Mouse (Mus musculus) neural tube, embryonic 13.5 days (tissue): ENCODE results near the gene Pdia6. TPM values are rescaled to one million over a fixed set of nuclear protein-coding genes. Genes with fewer than 3 reads are reported as not detected.

ENCODE experiments used
- ATAC-seq: fragments of 200-750 bp; cut with Nextera tagmentation; 2 replicates; pipeline ENCODE4 v1.8.0; 2017; ENCODE audit warnings: low read depth, mild to moderate bottlenecking, moderate TSS enrichment, moderate library complexity
- H3K27ac ChIP-seq: fragments of 300-500 bp; sonication (generic); replicated peaks from 2 replicates; pipeline ENCODE4 v1.5.1; 2015; ENCODE audit warnings: moderate library complexity, mild to moderate bottlenecking, inconsistent platforms
- H3K27me3 ChIP-seq: fragments of 300-500 bp; sonication (generic); 2 replicates; pipeline ENCODE4 v1.6.1; 2015; ENCODE audit warnings: mild to moderate bottlenecking, inconsistent platforms
- H3K36me3 ChIP-seq: fragments of 300-500 bp; sonication (generic); 2 replicates; pipeline ENCODE4 v1.6.1; 2015; ENCODE audit warnings: mild to moderate bottlenecking, inconsistent platforms
- H3K4me1 ChIP-seq: fragments of 300-500 bp; sonication (generic); replicated peaks from 2 replicates; pipeline ENCODE4 v1.6.1; 2015; ENCODE audit warnings: inconsistent platforms
- H3K4me2 ChIP-seq: fragments of 300-500 bp; sonication (generic); 2 replicates; pipeline ENCODE4 v1.6.1; 2015; ENCODE audit warnings: inconsistent platforms, mild to moderate bottlenecking, moderate library complexity
- H3K4me3 ChIP-seq: fragments of 300-500 bp; sonication (generic); 2 replicates; pipeline ENCODE4 v1.5.1; 2015; ENCODE audit warnings: mild to moderate bottlenecking, inconsistent platforms
- H3K9ac ChIP-seq: fragments of 300-500 bp; sonication (generic); 2 replicates; pipeline ENCODE4 v1.6.1; 2015; ENCODE audit warnings: moderate library complexity, mild to moderate bottlenecking, inconsistent platforms
- H3K9me3 ChIP-seq: fragments of 300-500 bp; sonication (generic); 2 replicates; pipeline ENCODE4 v1.6.1; 2016; ENCODE audit warnings: inconsistent platforms
- WGBS: fragments of 180-500 bp; shearing (Covaris S2); methylation state at CpG from one replicate; pipeline ENCODE4 v1.1.7; 2015; 5-methylcytosine and 5-hydroxymethylcytosine counted together
- polyA plus RNA-seq: library from polyadenylated mRNA; unstranded; fragments of >200 nt; fragmentation: Nextera tagmentation; extraction: Ambion mirVana; gene quantifications from 2 replicates; pipeline ENCODE4 v1.2.1, GENCODE M21; 2015

The Pdia6 gene
- polyA plus RNA-seq, 1 experiment from 2014 or later, result 328 TPM

DNA sequence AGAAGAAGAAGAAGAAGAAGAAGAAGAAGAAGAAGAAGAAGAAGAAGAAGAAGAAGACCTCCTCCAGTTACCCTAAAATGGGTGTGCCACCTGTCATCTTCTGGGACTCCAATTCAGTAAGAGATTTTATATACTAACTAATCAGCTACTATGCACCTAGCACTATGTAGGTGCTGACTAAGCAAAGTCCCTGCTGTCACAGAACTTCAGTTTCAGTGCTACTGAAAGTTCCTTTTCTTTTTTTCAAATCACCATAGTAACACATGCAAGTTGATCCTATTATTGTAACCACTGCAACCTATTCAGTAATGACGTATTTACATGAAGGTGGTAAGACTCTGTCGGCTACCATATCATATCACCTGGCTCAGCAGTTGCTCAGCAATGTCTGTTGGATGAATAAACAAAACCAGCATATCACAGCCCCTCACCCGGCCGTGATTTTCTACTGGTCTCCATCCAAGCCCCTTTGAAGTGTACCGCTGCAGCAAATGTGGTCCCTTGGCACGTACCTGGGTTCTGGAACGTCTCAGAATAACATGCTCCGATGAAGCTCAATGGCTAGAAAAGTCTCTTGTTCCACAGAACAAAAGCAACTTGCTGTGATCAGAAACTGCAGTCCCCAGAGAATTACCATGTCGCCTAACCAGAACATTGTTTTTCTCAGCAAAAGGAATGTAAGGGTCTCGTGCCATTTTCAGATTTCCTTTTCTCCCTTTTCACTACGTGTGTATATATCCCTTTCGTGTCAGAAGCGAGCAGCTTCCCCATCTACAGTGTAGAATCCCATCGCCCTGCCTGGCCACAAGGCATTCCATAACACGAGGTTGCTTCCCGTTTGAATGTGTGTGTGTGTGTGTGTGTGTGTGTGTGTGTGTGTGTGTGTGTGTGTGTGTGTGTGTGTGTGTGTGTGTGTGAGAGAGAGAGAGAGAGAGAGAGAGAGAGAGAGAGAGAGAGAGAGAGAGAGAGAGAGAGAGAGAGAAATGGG lies 44.8 kb downstream of the Pdia6 start:
- H3K9ac ChIP-seq, result no peak overlapping the region
- H3K4me3 ChIP-seq, result no peak overlapping the region
- WGBS, result 67% methylated on average over 16 of the region's 16 CpGs
- no peak overlapping the region for H3K4me2 ChIP-seq
- no peaks in the 10 kb centered on the region for H3K27me3 ChIP-seq
- H3K9me3 ChIP-seq, result no peaks in the 10 kb centered on the region
- H3K4me1 ChIP-seq, result no peaks in the 10 kb centered on the region
- no peak for ATAC-seq
- no peak overlapping the region for H3K27ac ChIP-seq
- no peaks in the 10 kb centered on the region for H3K36me3 ChIP-seq

DNA sequence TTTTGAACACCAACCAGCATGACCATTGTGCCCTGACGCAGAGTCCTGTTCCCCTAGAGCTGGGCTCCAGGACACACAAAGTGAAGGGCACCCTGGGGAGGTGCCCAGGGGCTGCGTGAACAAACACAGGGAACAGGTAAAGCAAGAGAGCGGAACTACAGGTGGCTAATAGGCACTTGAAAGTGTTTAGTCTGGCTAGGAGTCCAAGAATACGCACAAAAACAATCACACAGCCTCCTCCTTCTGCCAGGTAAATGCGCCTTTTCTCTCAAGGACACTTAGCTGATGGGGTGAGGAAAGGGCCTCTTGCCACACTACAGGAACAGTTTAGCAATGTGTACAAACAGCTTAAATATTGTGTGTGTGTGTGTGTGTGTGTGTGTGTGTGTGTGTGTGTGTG lies 49.8 kb downstream of the Pdia6 start:
- no peaks in the 10 kb centered on the region for H3K36me3 ChIP-seq
- no peak overlapping the region for H3K27ac ChIP-seq
- no peak for ATAC-seq
- no peaks in the 10 kb centered on the region for H3K9me3 ChIP-seq
- H3K4me3 ChIP-seq, result no peak overlapping the region
- no peak overlapping the region for H3K4me2 ChIP-seq
- no peak overlapping the region for H3K9ac ChIP-seq
- no peaks in the 10 kb centered on the region for H3K27me3 ChIP-seq
- no peaks in the 10 kb centered on the region for H3K4me1 ChIP-seq
- 94% methylated on average over 5 of the region's 5 CpGs for WGBS

- no peak overlapping the region for H3K4me3 ChIP-seq
- no peak overlapping the region for H3K9ac ChIP-seq
- ATAC-seq, result no peak
- H3K36me3 ChIP-seq, result no peaks in the 10 kb centered on the region
- H3K4me1 ChIP-seq, result no peaks in the 10 kb centered on the region
- H3K4me2 ChIP-seq, result no peak overlapping the region
- no peak overlapping the region for H3K27ac ChIP-seq
- peaks cover 12% of the 10 kb centered on the region for H3K27me3 ChIP-seq
- no peaks in the 10 kb centered on the region for H3K9me3 ChIP-seq
- WGBS, result 76% methylated on average over 4 of the region's 4 CpGs
Observed at GRCm38 (mm10) chr12:17317970-17318369, 51.6 kb downstream of the Pdia6 start.

DNA sequence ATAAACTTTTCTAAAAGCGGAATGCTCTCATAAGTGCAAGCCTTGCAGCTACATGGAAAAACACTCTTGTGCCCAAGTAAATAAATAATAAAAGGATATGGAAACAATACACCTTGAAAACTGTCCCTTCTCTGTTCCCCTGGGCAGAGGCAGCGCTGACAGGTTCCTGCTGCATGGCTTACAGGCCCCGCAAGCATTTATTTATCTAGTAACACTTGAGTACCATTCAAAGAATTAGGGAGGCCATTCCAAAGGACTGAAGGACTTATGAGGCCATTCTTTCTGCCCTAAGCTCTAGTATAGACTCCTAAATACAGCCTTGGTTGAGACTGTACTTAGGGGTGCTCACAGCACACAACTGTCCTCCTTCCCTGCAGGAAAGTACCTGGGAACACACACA lies 52.1 kb downstream of the Pdia6 start:
- no peaks in the 10 kb centered on the region for H3K9me3 ChIP-seq
- H3K4me2 ChIP-seq, result no peak overlapping the region
- 91% methylated on average over 3 of the region's 3 CpGs for WGBS

DNA sequence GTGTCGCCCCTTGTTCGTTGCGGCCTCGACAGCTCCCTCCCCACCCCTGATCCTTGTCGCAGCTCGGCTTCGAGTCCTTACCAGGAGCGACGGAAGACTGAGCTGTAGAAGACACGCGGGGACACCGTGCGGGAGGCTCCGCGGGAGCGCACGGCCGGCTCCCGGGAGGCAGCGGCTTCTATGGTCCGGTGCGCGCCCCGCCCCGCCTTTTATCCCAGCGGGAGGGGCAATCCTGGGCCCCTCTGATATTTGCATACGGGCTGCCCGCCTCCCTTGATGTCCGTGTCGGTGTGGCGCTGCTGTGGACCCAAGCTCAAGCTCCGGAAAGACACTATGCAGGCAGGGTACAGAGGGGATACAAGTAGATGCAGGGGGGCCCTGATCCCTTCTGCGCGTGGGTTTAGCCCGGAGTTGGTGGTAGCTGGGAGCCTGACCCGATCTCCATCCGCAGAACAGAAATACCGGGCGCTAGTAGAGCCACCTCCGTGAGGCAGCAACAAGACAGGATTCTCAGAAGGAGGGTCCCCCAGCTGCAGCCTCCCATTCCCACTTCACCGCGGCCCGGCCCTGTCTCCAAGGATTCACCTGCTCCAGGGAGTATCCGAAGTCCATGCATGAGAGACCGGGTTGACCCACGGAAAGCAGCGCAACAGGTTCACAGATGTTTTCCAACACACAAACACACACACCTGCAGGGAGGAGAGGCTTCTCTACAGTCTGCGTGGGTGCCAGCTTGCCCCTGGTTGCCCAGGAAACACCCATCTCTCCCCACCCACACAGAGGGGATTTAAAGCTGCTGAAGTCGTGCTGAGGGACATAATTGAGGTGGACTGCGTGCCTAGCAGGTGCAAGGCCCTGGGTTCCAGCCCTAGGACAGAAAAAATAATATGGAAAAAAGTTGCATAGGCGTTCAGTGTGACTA lies 58.5 kb downstream of the Pdia6 start:
- peak overlapping the region; percentile 62 for H3K9ac ChIP-seq
- peak overlapping the region; percentile 43 for H3K4me3 ChIP-seq
- peaks cover 12% of the 10 kb centered on the region for H3K4me1 ChIP-seq
- H3K4me2 ChIP-seq, result peak overlapping the region; percentile 85
- no peak overlapping the region for H3K27ac ChIP-seq
- WGBS, result 3% methylated on average over 51 of the region's 51 CpGs
- H3K36me3 ChIP-seq, result no peaks in the 10 kb centered on the region
- peak; percentile 43 for ATAC-seq
- no peaks in the 10 kb centered on the region for H3K9me3 ChIP-seq
- peaks cover 43% of the 10 kb centered on the region for H3K27me3 ChIP-seq

More for the DNA sequence above, 52.1 kb downstream of the Pdia6 start:
- Histone ChIP-seq H3K27me3 (peaks cover 17% of the 10 kb centered on the region), H3K9ac (no peak overlapping the region), H3K36me3 (no peaks in the 10 kb centered on the region), H3K27ac (no peak overlapping the region), H3K4me3 (no peak overlapping the region), H3K4me1 (no peaks in the 10 kb centered on the region)
- no peak for ATAC-seq

GRCm38 (mm10) chr12:17329259-17329658 lies 62.9 kb downstream of the Pdia6 start, which contains the start of gene Atp6v1c2:
TSS of gene Atp6v1c2 (minus strand) at chr12:17329359.
- 72% methylated on average over 3 of the region's 3 CpGs for WGBS
- ATAC-seq, result no peak

DNA sequence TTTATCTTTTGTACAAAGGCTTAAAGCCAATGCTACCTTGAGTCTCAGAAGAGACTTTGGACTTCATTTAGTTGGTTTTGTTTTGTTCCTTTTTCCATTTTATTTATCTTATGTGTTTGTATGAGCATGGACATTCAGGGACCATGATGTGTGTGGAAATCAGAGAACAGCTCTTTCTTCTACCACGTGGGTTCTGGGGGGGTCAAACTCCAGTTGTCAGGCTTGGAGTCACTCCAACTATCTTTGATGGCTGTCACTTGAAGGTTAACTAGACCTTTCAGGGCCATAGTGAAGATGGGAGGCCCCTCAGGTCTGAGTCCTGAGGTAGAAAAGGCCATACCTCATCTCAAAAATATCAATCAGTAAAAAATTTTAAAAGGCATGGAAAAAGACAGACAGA lies 67.1 kb downstream of the Pdia6 start:
- H3K27me3 ChIP-seq, result 0 out of 2 replicates have a peak, but pooled peaks cover 5% of the 10 kb centered on the region
- WGBS, result 37% methylated on average over 1 of the region's 1 CpGs
- no peak overlapping the region for H3K9ac ChIP-seq
- no peaks in the 10 kb centered on the region for H3K4me1 ChIP-seq
- no peak overlapping the region for H3K27ac ChIP-seq
- H3K9me3 ChIP-seq, result no peaks in the 10 kb centered on the region
- H3K36me3 ChIP-seq, result no peaks in the 10 kb centered on the region
- no peak overlapping the region for H3K4me3 ChIP-seq
- ATAC-seq, result no peak
- H3K4me2 ChIP-seq, result no peak overlapping the region

More at GRCm38 (mm10) chr12:17329259-17329658, 62.9 kb downstream of the Pdia6 start, which contains the start of gene Atp6v1c2:
- H3K27me3 ChIP-seq, result peaks cover 18% of the 10 kb centered on the region
- H3K4me1 ChIP-seq, result peaks cover 11% of the 10 kb centered on the region
- H3K9me3 ChIP-seq, result no peaks in the 10 kb centered on the region
- no peak within 1 kb of the TSS for H3K4me2 ChIP-seq
- no peak within 1 kb of the TSS for H3K27ac ChIP-seq
- H3K36me3 ChIP-seq, result no peaks in the 10 kb centered on the region
- H3K9ac ChIP-seq, result no peak within 1 kb of the TSS
- no peak within 1 kb of the TSS for H3K4me3 ChIP-seq

Other genes with a start within 250 kb of the Pdia6 start
- 1.4 and 1.8 TPM in 2 replicates for gene Kcnf1, start 89.7 kb upstream of the Pdia6 start, polyA plus RNA-seq
- 0.32 and 0.83 TPM in 2 replicates for gene Atp6v1c2, start 62.8 kb downstream of the Pdia6 start, polyA plus RNA-seq
- 21.9 and 25.3 TPM in 2 replicates for gene Nol10, start 81.9 kb downstream of the Pdia6 start, polyA plus RNA-seq